Mouse (Mus musculus): ENCODE measurements around the gene Map4k3. TPM values are rescaled to one million over a fixed set of nuclear protein-coding genes. Genes with fewer than 3 reads are reported as not detected.

Gene Map4k3
- polyA plus RNA-seq, 1 experiment = 14.4 TPM

GRCm38 (mm10) chr17:80662836-80663620 is 65.3 kb downstream of the Map4k3 start:
- Histone ChIP-seq H3K4me1 (ENCODE audit: control insufficient read depth, insufficient read depth, low read length) (no peaks in the 10 kb centered on the region; the same call in 1 of the 2 replicates), H3K4me3 (ENCODE audit: control insufficient read depth, low read depth, low read length) (no peak overlapping the region), H3K27ac (ENCODE audit: control insufficient read depth, insufficient read depth, low read depth, low read length) (no peak overlapping the region), H3K27me3 (ENCODE audit: control insufficient read depth, insufficient read depth, low read length) (no peaks in the 10 kb centered on the region), H3K36me3 (ENCODE audit: control insufficient read depth, insufficient read depth, low read length) (no peaks in the 10 kb centered on the region)
- TF ChIP-seq POLR2A (IDR thresholded peaks at IDR 0.05; ENCODE audit: control insufficient read depth, low read depth, low read length) = no peak
- no peak for TF ChIP-seq CTCF (IDR thresholded peaks at IDR 0.05; ENCODE audit: control insufficient read depth, insufficient read depth, insufficient replicate concordance, low read depth, low read length)

DNA sequence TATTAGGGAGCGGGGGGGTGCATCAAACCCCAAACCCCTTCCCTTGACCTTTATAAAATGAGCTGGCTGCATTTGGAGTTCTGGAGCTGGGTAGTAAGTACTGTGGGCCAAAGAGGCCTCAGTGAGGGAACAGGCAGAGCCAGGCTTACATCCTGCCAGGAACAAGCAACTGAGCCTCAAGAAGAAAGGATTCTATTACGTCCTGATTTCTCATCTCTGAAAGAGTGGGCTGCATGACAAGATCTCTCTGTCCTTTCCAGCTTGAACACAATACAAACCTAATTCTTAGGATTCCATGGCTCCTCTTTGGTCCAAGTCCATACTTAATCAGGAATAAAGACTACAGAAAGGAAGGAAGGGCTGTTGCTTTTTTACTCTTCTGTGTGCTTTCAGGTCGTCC is 66.4 kb downstream of the Map4k3 start:
- Histone ChIP-seq H3K27me3 (ENCODE audit: control insufficient read depth, insufficient read depth, low read length) (no peaks in the 10 kb centered on the region), H3K4me3 (ENCODE audit: control insufficient read depth, low read depth, low read length) (no peak overlapping the region), H3K36me3 (ENCODE audit: control insufficient read depth, insufficient read depth, low read length) (no peaks in the 10 kb centered on the region), H3K4me1 (ENCODE audit: control insufficient read depth, insufficient read depth, low read length) (no peaks in the 10 kb centered on the region; the same call in 1 of the 2 replicates), H3K27ac (ENCODE audit: control insufficient read depth, insufficient read depth, low read depth, low read length) (no peak overlapping the region)
- TF ChIP-seq CTCF (IDR thresholded peaks at IDR 0.05; ENCODE audit: control insufficient read depth, insufficient read depth, insufficient replicate concordance, low read depth, low read length) = no peak

DNA sequence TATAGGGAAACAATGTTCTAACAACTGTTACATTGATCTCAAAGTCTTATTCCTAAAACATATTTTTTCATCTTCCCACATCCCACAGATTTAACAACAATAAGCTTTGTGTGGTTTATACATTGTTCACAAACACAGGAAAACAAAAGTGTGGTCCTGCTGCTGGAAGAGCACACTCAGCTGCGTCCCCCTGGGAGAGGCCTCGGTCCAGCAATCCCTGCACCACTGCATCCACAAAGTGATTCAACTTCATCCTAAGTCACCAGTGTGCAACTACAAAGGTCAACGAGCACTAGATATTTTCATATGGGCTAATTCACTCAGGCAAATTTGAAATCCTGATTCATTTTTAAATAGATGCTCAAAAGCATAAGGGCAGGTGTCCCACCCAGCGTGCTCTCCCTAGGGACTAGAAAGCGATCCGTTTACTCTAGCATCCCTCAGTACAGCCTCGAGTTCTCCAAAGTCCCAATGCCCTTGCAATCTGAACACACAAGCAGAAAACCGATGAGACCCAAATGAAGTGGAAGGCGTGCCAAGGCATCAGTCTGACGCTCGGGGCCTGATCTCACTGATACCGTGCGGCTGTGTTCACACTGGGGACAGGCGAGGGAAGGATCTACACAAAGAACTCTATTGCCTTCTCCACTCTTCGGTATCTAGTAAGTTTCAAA is 67.4 kb downstream of the Map4k3 start:
- no peaks in the 10 kb centered on the region for H3K36me3 ChIP-seq (ENCODE audit: control insufficient read depth, insufficient read depth, low read length)
- H3K27me3 ChIP-seq (ENCODE audit: control insufficient read depth, insufficient read depth, low read length) = no peaks in the 10 kb centered on the region
- no peak overlapping the region for H3K4me3 ChIP-seq (ENCODE audit: control insufficient read depth, low read depth, low read length)
- H3K27ac ChIP-seq (ENCODE audit: control insufficient read depth, insufficient read depth, low read depth, low read length) = no peak overlapping the region
- H3K4me1 ChIP-seq (ENCODE audit: control insufficient read depth, insufficient read depth, low read length) = no peaks in the 10 kb centered on the region; the same call in 1 of the 2 replicates
- TF ChIP-seq CTCF (IDR thresholded peaks at IDR 0.05; ENCODE audit: control insufficient read depth, insufficient read depth, insufficient replicate concordance, low read depth, low read length) (no peak), POLR2A (IDR thresholded peaks at IDR 0.05; ENCODE audit: control insufficient read depth, low read depth, low read length) (no peak)

GRCm38 (mm10) chr17:80660234-80660633 is 68.1 kb downstream of the Map4k3 start:
- no peaks in the 10 kb centered on the region for H3K27me3 ChIP-seq (ENCODE audit: control insufficient read depth, insufficient read depth, low read length)
- TF ChIP-seq CTCF (IDR thresholded peaks at IDR 0.05; ENCODE audit: control insufficient read depth, insufficient read depth, insufficient replicate concordance, low read depth, low read length) = no peak
- no peak for TF ChIP-seq POLR2A (IDR thresholded peaks at IDR 0.05; ENCODE audit: control insufficient read depth, low read depth, low read length)
- H3K4me1 ChIP-seq (ENCODE audit: control insufficient read depth, insufficient read depth, low read length) = no peaks in the 10 kb centered on the region; the same call in 1 of the 2 replicates
- H3K27ac ChIP-seq (ENCODE audit: control insufficient read depth, insufficient read depth, low read depth, low read length) = no peak overlapping the region
- H3K36me3 ChIP-seq (ENCODE audit: control insufficient read depth, insufficient read depth, low read length) = no peaks in the 10 kb centered on the region
- H3K4me3 ChIP-seq (ENCODE audit: control insufficient read depth, low read depth, low read length) = no peak overlapping the region

DNA sequence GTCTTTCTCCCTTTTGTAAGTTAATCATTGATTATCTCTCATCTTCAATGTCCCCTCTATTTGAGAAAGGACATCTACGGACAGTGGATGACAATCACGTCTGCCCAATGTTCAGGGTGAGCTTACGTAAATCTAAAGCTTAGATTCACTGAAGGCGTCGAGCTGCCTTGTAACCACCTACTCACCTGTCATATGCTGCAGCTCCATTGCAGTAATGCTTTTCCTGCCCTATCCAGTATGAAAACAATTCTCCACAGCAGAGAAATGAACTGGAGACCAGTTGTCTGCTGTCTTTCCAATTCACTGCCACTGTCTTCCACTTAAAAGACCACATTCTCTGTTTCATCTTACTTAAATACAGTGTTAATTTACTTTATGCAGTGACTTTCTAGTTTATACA is 68.5 kb downstream of the Map4k3 start:
- no peaks in the 10 kb centered on the region; the same call in 1 of the 2 replicates for H3K36me3 ChIP-seq (ENCODE audit: control insufficient read depth, insufficient read depth, low read length)
- no peak for TF ChIP-seq POLR2A (IDR thresholded peaks at IDR 0.05; ENCODE audit: control insufficient read depth, low read depth, low read length)
- no peak for TF ChIP-seq CTCF (IDR thresholded peaks at IDR 0.05; ENCODE audit: control insufficient read depth, insufficient read depth, insufficient replicate concordance, low read depth, low read length)
- no peak overlapping the region for H3K4me3 ChIP-seq (ENCODE audit: control insufficient read depth, low read depth, low read length)
- no peak overlapping the region for H3K27ac ChIP-seq (ENCODE audit: control insufficient read depth, insufficient read depth, low read depth, low read length)
- no peaks in the 10 kb centered on the region; the same call in 1 of the 2 replicates for H3K4me1 ChIP-seq (ENCODE audit: control insufficient read depth, insufficient read depth, low read length)
- no peaks in the 10 kb centered on the region for H3K27me3 ChIP-seq (ENCODE audit: control insufficient read depth, insufficient read depth, low read length)

DNA sequence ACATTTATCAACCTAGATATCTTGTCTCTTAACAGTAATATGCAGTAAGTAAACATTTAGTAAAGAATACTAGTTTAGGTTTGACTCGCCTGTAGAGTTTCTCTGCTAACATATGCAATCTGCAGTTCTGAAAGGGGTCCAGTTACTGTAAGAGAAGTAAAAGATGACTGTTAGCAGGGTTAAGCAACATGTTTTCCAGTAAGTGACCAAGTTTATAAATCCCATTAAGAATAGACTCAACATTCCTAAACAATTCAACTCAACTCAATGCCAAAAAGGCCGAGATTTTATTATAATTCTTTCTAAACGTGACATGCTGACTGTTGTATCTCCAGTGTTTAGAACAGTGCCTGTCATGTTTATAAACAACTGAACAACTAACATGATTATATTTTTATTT is 74.0 kb downstream of the Map4k3 start:
- H3K4me1 ChIP-seq (ENCODE audit: control insufficient read depth, insufficient read depth, low read length) = no peaks in the 10 kb centered on the region
- no peak overlapping the region for H3K27ac ChIP-seq (ENCODE audit: control insufficient read depth, insufficient read depth, low read depth, low read length)
- H3K36me3 ChIP-seq (ENCODE audit: control insufficient read depth, insufficient read depth, low read length) = no peaks in the 10 kb centered on the region; the same call in 1 of the 2 replicates

DNA sequence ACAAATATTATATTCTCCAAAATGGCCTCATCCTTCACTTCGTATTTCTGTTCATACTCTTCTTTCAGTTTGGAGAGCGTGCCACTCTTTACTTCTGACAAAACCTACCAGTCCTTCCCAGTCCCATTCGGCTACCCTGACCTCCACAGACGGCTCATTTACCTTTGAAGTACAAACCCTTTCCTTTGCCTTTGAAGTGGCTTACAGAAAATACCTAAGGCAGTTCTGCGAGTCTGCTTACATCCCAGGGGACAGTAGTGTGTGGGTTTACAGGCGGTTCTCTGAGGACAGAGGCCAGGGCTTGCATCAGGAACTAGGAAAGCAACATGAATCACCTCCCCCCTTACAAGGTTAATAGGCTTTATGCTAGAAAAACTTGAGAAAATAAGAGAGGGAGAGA is 75.5 kb downstream of the Map4k3 start:
- H3K27ac ChIP-seq (ENCODE audit: control insufficient read depth, insufficient read depth, low read depth, low read length) = no peak overlapping the region
- no peaks in the 10 kb centered on the region; the same call in 1 of the 2 replicates for H3K36me3 ChIP-seq (ENCODE audit: control insufficient read depth, insufficient read depth, low read length)
- TF ChIP-seq CTCF (IDR thresholded peaks at IDR 0.05; ENCODE audit: control insufficient read depth, insufficient read depth, insufficient replicate concordance, low read depth, low read length) = no peak
- no peak for TF ChIP-seq POLR2A (IDR thresholded peaks at IDR 0.05; ENCODE audit: control insufficient read depth, low read depth, low read length)
- no peaks in the 10 kb centered on the region for H3K27me3 ChIP-seq (ENCODE audit: control insufficient read depth, insufficient read depth, low read length)
- no peak overlapping the region for H3K4me3 ChIP-seq (ENCODE audit: control insufficient read depth, low read depth, low read length)
- H3K4me1 ChIP-seq (ENCODE audit: control insufficient read depth, insufficient read depth, low read length) = no peaks in the 10 kb centered on the region

More for the DNA sequence above, 74.0 kb downstream of the Map4k3 start:
- Histone ChIP-seq H3K4me3 (ENCODE audit: control insufficient read depth, low read depth, low read length) (no peak overlapping the region), H3K27me3 (ENCODE audit: control insufficient read depth, insufficient read depth, low read length) (no peaks in the 10 kb centered on the region)
- TF ChIP-seq CTCF (IDR thresholded peaks at IDR 0.05; ENCODE audit: control insufficient read depth, insufficient read depth, insufficient replicate concordance, low read depth, low read length) = no peak
- no peak for TF ChIP-seq POLR2A (IDR thresholded peaks at IDR 0.05; ENCODE audit: control insufficient read depth, low read depth, low read length)
